Mouse (Mus musculus): Measurements from ENCODE around the gene C2cd5. TPM values are rescaled to one million over a fixed set of nuclear protein-coding genes. Genes with fewer than 3 reads are reported as not detected.

The C2cd5 gene
- polyA plus RNA-seq, 1 experiment from 2014 or later, result 39.0 TPM

- Histone ChIP-seq H3K4me3 (ENCODE audit: low read length) (no peak overlapping the region), H3K9me3 (ENCODE audit: control insufficient read depth, low read length) (no peaks in the 10 kb centered on the region), H3K4me2 (ENCODE audit: low read length) (no peak overlapping the region), H3K27ac (ENCODE audit: low read depth, low read length) (no peak overlapping the region), H3K36me3 (ENCODE audit: control insufficient read depth, insufficient read depth, low read length) (no peaks in the 10 kb centered on the region), H3K4me1 (ENCODE audit: control insufficient read depth, insufficient read depth, low read depth, low read length) (no peaks in the 10 kb centered on the region), H3K27me3 (replicated peaks; ENCODE audit: control insufficient read depth, insufficient read depth, low read length) (no peaks in the 10 kb centered on the region), H3K9ac (ENCODE audit: low read depth, low read length) (no peak overlapping the region)
- ATAC-seq, result no peak
- WGBS, result 87% methylated on average over 4 of the region's 4 CpGs
Measured at GRCm38 (mm10) chr6:143107611-143108010, 7.7 kb upstream of the C2cd5 start.

- WGBS, result 84% methylated on average over 3 of the region's 3 CpGs
- H3K27ac ChIP-seq (ENCODE audit: low read depth, low read length), result no peak overlapping the region
- no peaks in the 10 kb centered on the region for H3K4me1 ChIP-seq (ENCODE audit: control insufficient read depth, insufficient read depth, low read depth, low read length)
- no peaks in the 10 kb centered on the region for H3K9me3 ChIP-seq (ENCODE audit: control insufficient read depth, low read length)
- H3K27me3 ChIP-seq (replicated peaks; ENCODE audit: control insufficient read depth, insufficient read depth, low read length), result no peaks in the 10 kb centered on the region
- ATAC-seq, result no peak
- no peaks in the 10 kb centered on the region for H3K36me3 ChIP-seq (ENCODE audit: control insufficient read depth, insufficient read depth, low read length)
- no peak overlapping the region for H3K9ac ChIP-seq (ENCODE audit: low read depth, low read length)
- no peak overlapping the region for H3K4me2 ChIP-seq (ENCODE audit: low read length)
- H3K4me3 ChIP-seq (ENCODE audit: low read length), result no peak overlapping the region
Measured at GRCm38 (mm10) chr6:143105766-143106165, 5.8 kb upstream of the C2cd5 start.

GRCm38 (mm10) chr6:143103981-143104680 is 4.2 kb upstream of the C2cd5 start:
- no peak overlapping the region for H3K4me3 ChIP-seq (ENCODE audit: low read length)

GRCm38 (mm10) chr6:143100478-143101115 is 656 bp upstream of the C2cd5 start:
- ATAC-seq, result no peak
- peak overlapping the region; percentile 94; the same call in 1 of the 2 replicates for H3K27ac ChIP-seq (ENCODE audit: low read depth, low read length)
- no peaks in the 10 kb centered on the region for H3K27me3 ChIP-seq (replicated peaks; ENCODE audit: control insufficient read depth, insufficient read depth, low read length)
- H3K4me2 ChIP-seq (ENCODE audit: low read length), result peak overlapping the region; percentile 65
- peaks cover 9% of the 10 kb centered on the region for H3K4me1 ChIP-seq (ENCODE audit: control insufficient read depth, insufficient read depth, low read depth, low read length)
- 54% methylated on average over 8 of the region's 8 CpGs for WGBS
- H3K4me3 ChIP-seq (ENCODE audit: low read length), result peak overlapping the region; percentile 75
- H3K36me3 ChIP-seq (ENCODE audit: control insufficient read depth, insufficient read depth, low read length), result no peaks in the 10 kb centered on the region
- no peaks in the 10 kb centered on the region for H3K9me3 ChIP-seq (ENCODE audit: control insufficient read depth, low read length)
- peak overlapping the region; percentile 86 for H3K9ac ChIP-seq (ENCODE audit: low read depth, low read length)

More at GRCm38 (mm10) chr6:143103981-143104680, 4.2 kb upstream of the C2cd5 start:
- H3K36me3 ChIP-seq (ENCODE audit: control insufficient read depth, insufficient read depth, low read length), result no peaks in the 10 kb centered on the region
- no peak overlapping the region for H3K9ac ChIP-seq (ENCODE audit: low read depth, low read length)
- WGBS, result 66% methylated on average over 7 of the region's 7 CpGs
- H3K4me1 ChIP-seq (ENCODE audit: control insufficient read depth, insufficient read depth, low read depth, low read length), result no peaks in the 10 kb centered on the region
- H3K4me2 ChIP-seq (ENCODE audit: low read length), result no peak overlapping the region
- ATAC-seq, result no peak
- H3K27ac ChIP-seq (ENCODE audit: low read depth, low read length), result no peak overlapping the region
- no peaks in the 10 kb centered on the region for H3K9me3 ChIP-seq (ENCODE audit: control insufficient read depth, low read length)
- H3K27me3 ChIP-seq (replicated peaks; ENCODE audit: control insufficient read depth, insufficient read depth, low read length), result no peaks in the 10 kb centered on the region

- H3K27me3 ChIP-seq (replicated peaks; ENCODE audit: control insufficient read depth, insufficient read depth, low read length), result no peaks in the 10 kb centered on the region
- peak overlapping the region; percentile 75 for H3K4me3 ChIP-seq (ENCODE audit: low read length)
- H3K4me1 ChIP-seq (ENCODE audit: control insufficient read depth, insufficient read depth, low read depth, low read length), result peaks cover 9% of the 10 kb centered on the region
- under 1% methylated on average over 32 of the region's 32 CpGs for WGBS
- peak overlapping the region; percentile 53 for H3K4me2 ChIP-seq (ENCODE audit: low read length)
- no peaks in the 10 kb centered on the region for H3K36me3 ChIP-seq (ENCODE audit: control insufficient read depth, insufficient read depth, low read length)
- peak overlapping the region; percentile 86 for H3K9ac ChIP-seq (ENCODE audit: low read depth, low read length)
- no peaks in the 10 kb centered on the region for H3K9me3 ChIP-seq (ENCODE audit: control insufficient read depth, low read length)
- peak overlapping the region; percentile 94 for H3K27ac ChIP-seq (ENCODE audit: low read depth, low read length)
- ATAC-seq, result peak; percentile 72
Measured at GRCm38 (mm10) chr6:143099281-143099680, 660 bp downstream of the C2cd5 start.

GRCm38 (mm10) chr6:143095126-143095525 is 4.8 kb downstream of the C2cd5 start:
- 77% methylated on average over 11 of the region's 11 CpGs for WGBS
- Histone ChIP-seq H3K9ac (ENCODE audit: low read depth, low read length) (no peak overlapping the region), H3K4me1 (ENCODE audit: control insufficient read depth, insufficient read depth, low read depth, low read length) (peaks cover 9% of the 10 kb centered on the region), H3K27ac (ENCODE audit: low read depth, low read length) (no peak overlapping the region), H3K27me3 (replicated peaks; ENCODE audit: control insufficient read depth, insufficient read depth, low read length) (no peaks in the 10 kb centered on the region), H3K4me2 (ENCODE audit: low read length) (no peak overlapping the region), H3K9me3 (ENCODE audit: control insufficient read depth, low read length) (no peaks in the 10 kb centered on the region), H3K4me3 (ENCODE audit: low read length) (no peak overlapping the region), H3K36me3 (ENCODE audit: control insufficient read depth, insufficient read depth, low read length) (peaks cover 4% of the 10 kb centered on the region; the same call in 1 of the 2 replicates)
- ATAC-seq, result no peak

- Histone ChIP-seq H3K27me3 (replicated peaks; ENCODE audit: control insufficient read depth, insufficient read depth, low read length) (no peaks in the 10 kb centered on the region), H3K9me3 (ENCODE audit: control insufficient read depth, low read length) (no peaks in the 10 kb centered on the region), H3K27ac (ENCODE audit: low read depth, low read length) (no peak overlapping the region), H3K4me3 (ENCODE audit: low read length) (no peak overlapping the region), H3K4me2 (ENCODE audit: low read length) (no peak overlapping the region), H3K9ac (ENCODE audit: low read depth, low read length) (no peak overlapping the region), H3K36me3 (ENCODE audit: control insufficient read depth, insufficient read depth, low read length) (peaks cover 20% of the 10 kb centered on the region), H3K4me1 (ENCODE audit: control insufficient read depth, insufficient read depth, low read depth, low read length) (peaks cover under 1% of the 10 kb centered on the region)
- 97% methylated on average over 4 of the region's 4 CpGs for WGBS
- no peak for ATAC-seq
Measured at GRCm38 (mm10) chr6:143092856-143093255, 7.1 kb downstream of the C2cd5 start.

- no peaks in the 10 kb centered on the region for H3K27me3 ChIP-seq (replicated peaks; ENCODE audit: control insufficient read depth, insufficient read depth, low read length)
- H3K9me3 ChIP-seq (ENCODE audit: control insufficient read depth, low read length), result no peaks in the 10 kb centered on the region
- H3K36me3 ChIP-seq (ENCODE audit: control insufficient read depth, insufficient read depth, low read length), result peaks cover 31% of the 10 kb centered on the region
- ATAC-seq, result no peak
- 100% methylated on average over 6 of the region's 6 CpGs for WGBS
- no peak overlapping the region for H3K9ac ChIP-seq (ENCODE audit: low read depth, low read length)
- no peak overlapping the region for H3K4me2 ChIP-seq (ENCODE audit: low read length)
- no peak overlapping the region for H3K4me3 ChIP-seq (ENCODE audit: low read length)
- no peak overlapping the region for H3K27ac ChIP-seq (ENCODE audit: low read depth, low read length)
- no peaks in the 10 kb centered on the region; the same call in 1 of the 2 replicates for H3K4me1 ChIP-seq (ENCODE audit: control insufficient read depth, insufficient read depth, low read depth, low read length)
Measured at GRCm38 (mm10) chr6:143091076-143091475, 8.9 kb downstream of the C2cd5 start.

- WGBS, result 96% methylated on average over 4 of the region's 4 CpGs
- Histone ChIP-seq H3K4me2 (ENCODE audit: low read length) (no peak overlapping the region), H3K9ac (ENCODE audit: low read depth, low read length) (no peak overlapping the region), H3K4me1 (ENCODE audit: control insufficient read depth, insufficient read depth, low read depth, low read length) (no peaks in the 10 kb centered on the region), H3K4me3 (ENCODE audit: low read length) (no peak overlapping the region), H3K27ac (ENCODE audit: low read depth, low read length) (no peak overlapping the region), H3K27me3 (replicated peaks; ENCODE audit: control insufficient read depth, insufficient read depth, low read length) (no peaks in the 10 kb centered on the region), H3K36me3 (ENCODE audit: control insufficient read depth, insufficient read depth, low read length) (peaks cover 47% of the 10 kb centered on the region), H3K9me3 (ENCODE audit: control insufficient read depth, low read length) (no peaks in the 10 kb centered on the region)
- no peak for ATAC-seq
Measured at GRCm38 (mm10) chr6:143087332-143087731, 12.6 kb downstream of the C2cd5 start.
